Mouse (Mus musculus): Measurements from ENCODE around the gene Cox4i1.
A peak's percentile ranks its signal among the peaks of the same experiment; 100 is the strongest.

Cox4i1 gene

GRCm38 (mm10) chr8:120667561-120668373 lies at the start of gene Cox4i1, which contains the start of gene Gm27021:
TSS of gene Cox4i1 (plus strand) at chr8:120668222.
TSS of gene Gm27021 (minus strand) at chr8:120668079.
- peak; percentile 92 for DNase-seq

- DNase-seq: peak; percentile 64
Observed at GRCm38 (mm10) chr8:120619235-120620180, 48.5 kb upstream of the Cox4i1 start.

GRCm38 (mm10) chr8:120620441-120620840 lies 47.6 kb upstream of the Cox4i1 start:
- DNase-seq: no peak

GRCm38 (mm10) chr8:120622161-120622560 lies 45.9 kb upstream of the Cox4i1 start:
- no peak for DNase-seq

GRCm38 (mm10) chr8:120623608-120624007 lies 44.4 kb upstream of the Cox4i1 start:
- no peak for DNase-seq

GRCm38 (mm10) chr8:120626461-120626860 lies 41.6 kb upstream of the Cox4i1 start:
- DNase-seq: no peak

- DNase-seq: peak; percentile 57
Observed at GRCm38 (mm10) chr8:120627298-120627697, 40.7 kb upstream of the Cox4i1 start.

GRCm38 (mm10) chr8:120630031-120630430 lies 38.0 kb upstream of the Cox4i1 start:
- no peak for DNase-seq

- DNase-seq: no peak
Observed at GRCm38 (mm10) chr8:120630848-120631247, 37.2 kb upstream of the Cox4i1 start.

- DNase-seq: peak; percentile 42
Observed at GRCm38 (mm10) chr8:120631441-120632375, 36.3 kb upstream of the Cox4i1 start.

- no peak for DNase-seq
Observed at GRCm38 (mm10) chr8:120632969-120633664, 34.9 kb upstream of the Cox4i1 start.

- no peak for DNase-seq
Observed at GRCm38 (mm10) chr8:120633665-120634271, 34.3 kb upstream of the Cox4i1 start.

GRCm38 (mm10) chr8:120634329-120634839 lies 33.6 kb upstream of the Cox4i1 start:
- peak; percentile 59 for DNase-seq

- no peak for DNase-seq
Observed at GRCm38 (mm10) chr8:120641245-120641644, 26.8 kb upstream of the Cox4i1 start.

GRCm38 (mm10) chr8:120642031-120642662 lies 25.9 kb upstream of the Cox4i1 start:
- DNase-seq: no peak

GRCm38 (mm10) chr8:120644663-120645062 lies 23.4 kb upstream of the Cox4i1 start:
- peak; percentile 77 for DNase-seq

GRCm38 (mm10) chr8:120647532-120647931 lies 20.5 kb upstream of the Cox4i1 start, which contains the start of gene 1190005I06Rik:
TSS of gene 1190005I06Rik (minus strand) at chr8:120647632.
- DNase-seq: no peak

GRCm38 (mm10) chr8:120656322-120657052 lies 11.5 kb upstream of the Cox4i1 start:
- no peak for DNase-seq

- DNase-seq: no peak
Observed at GRCm38 (mm10) chr8:120657415-120657814, 10.6 kb upstream of the Cox4i1 start.

GRCm38 (mm10) chr8:120664566-120664965 lies 3.5 kb upstream of the Cox4i1 start:
- DNase-seq: no peak

Data from right cerebral cortex, adult 18-20 months (tissue).